Mouse (Mus musculus) liver, adult (tissue): ENCODE measurements around the gene Smu1.

Source experiments
- GATA4 ChIP-seq: IDR thresholded peaks from 2 replicates; pipeline ENCODE4 v1.6.1; 2014; ENCODE audit warnings: mild to moderate bottlenecking, low read length; ENCODE audit not compliant: insufficient replicate concordance

The Smu1 gene

GRCm38 (mm10) chr4:40757780-40758420 lies at the start of gene Smu1:
Smu1 (minus strand) TSS chr4:40757923.
- peak; percentile 57; the same call in 1 of the 2 replicates for TF ChIP-seq GATA4

DNA sequence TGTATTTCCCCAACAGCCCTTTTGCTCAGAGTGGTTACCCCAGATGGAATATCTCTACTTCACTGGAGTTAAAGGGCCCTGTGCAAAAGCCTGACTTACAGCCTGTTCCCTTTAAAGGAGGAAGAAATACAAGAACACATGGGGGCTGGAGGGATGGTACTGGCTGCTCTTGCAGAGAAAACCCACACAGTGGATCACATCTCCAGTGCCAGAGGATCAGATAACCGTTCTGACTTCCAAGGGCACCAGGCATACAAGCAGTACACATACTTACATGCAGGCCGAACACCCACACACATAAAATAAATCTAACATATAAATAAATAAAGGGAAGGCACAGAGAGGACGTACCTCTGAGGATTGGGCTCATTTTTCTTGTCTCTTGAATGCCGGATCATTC lies 49.7 kb upstream of the Smu1 start:
- no peak for TF ChIP-seq GATA4

- TF ChIP-seq GATA4: no peak
Observed at GRCm38 (mm10) chr4:40805401-40805800, 47.7 kb upstream of the Smu1 start.

- no peak for TF ChIP-seq GATA4
Observed at GRCm38 (mm10) chr4:40802787-40803186, 45.1 kb upstream of the Smu1 start.

DNA sequence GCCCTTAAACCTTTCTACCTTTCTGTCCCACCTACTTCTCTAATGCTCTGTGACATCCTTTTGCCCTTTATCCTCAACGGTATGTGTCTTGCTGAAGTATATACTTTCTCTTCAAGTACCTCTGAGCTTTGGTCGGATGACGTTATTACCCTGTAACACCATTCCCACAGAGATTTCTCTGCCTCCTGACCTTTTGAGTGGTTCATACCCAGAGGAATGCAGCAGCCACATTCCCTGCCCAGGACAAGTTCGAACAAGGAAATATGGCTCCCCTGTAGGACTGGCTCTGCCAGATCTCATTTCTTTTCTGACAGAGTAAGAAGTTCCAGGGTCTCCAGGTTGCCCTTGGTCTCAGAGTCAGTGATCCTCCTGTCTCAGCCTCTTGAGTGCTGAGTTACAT lies 44.2 kb upstream of the Smu1 start:
- no peak for TF ChIP-seq GATA4

DNA sequence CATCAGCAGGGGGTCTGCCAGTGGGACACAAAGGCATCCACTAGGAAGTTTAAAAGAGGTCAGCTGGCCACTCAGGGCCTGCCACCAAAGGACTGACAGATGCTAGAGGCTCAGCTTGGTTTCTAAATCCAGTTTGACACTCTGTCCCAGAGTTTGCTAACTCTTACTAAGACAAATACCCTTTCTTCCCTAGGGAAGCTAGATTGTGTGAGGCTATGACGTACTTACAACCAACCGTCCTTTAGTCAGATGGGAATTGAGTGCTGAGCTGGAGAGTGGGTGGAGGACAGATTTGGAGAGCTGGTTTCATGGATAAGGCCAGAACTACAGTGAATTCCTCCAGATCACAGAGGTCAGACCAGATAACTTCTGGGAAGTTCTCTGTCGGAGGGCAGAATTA lies 43.1 kb upstream of the Smu1 start:
- TF ChIP-seq GATA4: no peak

DNA sequence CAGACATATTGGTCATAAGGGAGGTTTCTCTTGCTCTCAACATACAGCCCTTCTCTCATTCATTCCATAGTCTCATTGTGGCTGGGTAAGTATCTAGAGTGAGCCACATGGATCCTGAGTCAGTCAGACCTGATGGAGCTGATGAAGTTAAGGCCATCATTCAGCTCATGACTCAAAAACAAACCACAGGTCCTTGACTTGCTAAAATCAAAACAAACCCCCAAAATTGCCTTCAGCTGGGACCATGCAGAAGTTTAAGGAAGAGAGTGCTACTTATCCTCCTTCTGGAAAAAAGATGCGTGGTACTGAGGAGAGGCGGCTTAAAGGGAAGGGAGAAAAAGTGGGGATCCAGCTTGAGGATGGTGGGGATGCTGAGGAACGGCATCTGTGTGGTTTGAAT lies 38.0 kb upstream of the Smu1 start:
- TF ChIP-seq GATA4: no peak

- no peak for TF ChIP-seq GATA4
Observed at GRCm38 (mm10) chr4:40794320-40794719, 36.6 kb upstream of the Smu1 start.

- TF ChIP-seq GATA4: no peak
Observed at GRCm38 (mm10) chr4:40791176-40791575, 33.5 kb upstream of the Smu1 start.

- no peak for TF ChIP-seq GATA4
Observed at GRCm38 (mm10) chr4:40786578-40786977, 28.9 kb upstream of the Smu1 start.

DNA sequence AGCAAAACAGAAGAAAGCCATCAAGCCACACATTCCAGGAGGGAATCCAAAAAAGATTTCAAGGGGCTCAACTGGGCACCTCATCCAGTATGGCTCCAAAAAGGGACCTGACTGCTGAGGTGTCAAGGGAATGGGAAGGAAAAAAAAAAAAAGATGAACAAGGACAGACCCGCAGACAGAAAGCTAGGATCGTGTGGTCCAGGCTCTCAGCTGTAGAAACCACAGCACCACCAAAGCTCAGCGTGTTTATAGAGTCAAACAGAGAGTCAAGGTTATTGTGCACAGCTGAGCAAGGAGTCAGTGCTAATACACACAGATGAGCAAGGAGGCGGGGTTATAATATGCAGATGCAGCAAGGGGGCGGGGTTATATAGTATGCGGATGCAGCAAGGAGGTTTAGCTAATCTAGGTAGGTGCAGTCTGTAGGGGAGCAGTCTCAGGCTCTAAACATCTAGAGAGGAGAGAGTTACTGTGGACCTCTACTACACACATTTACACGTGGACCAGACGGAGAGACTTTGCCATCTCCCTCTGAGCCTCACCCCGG lies 28.0 kb upstream of the Smu1 start:
- TF ChIP-seq GATA4: no peak

GRCm38 (mm10) chr4:40784556-40785169 lies 26.9 kb upstream of the Smu1 start:
- no peak for TF ChIP-seq GATA4

DNA sequence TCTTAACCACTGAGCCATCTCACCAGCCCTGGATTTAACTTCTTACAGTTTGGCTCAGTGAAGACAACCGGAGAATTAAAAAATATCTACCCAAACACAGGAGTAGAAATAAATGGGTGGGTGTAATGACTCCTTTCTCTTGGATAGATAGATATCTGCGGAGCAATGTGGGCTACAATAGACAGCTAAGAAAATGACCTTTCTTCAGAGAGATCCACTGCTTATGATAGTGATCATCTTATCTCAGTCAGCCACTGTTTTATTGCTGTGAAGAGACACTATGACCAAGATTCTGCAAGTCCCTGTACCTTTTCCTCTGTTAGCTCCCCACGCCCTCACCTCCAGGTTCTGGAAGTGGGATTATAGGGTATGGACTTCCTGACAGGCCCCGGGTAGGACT lies 25.3 kb upstream of the Smu1 start:
- TF ChIP-seq GATA4: no peak

- no peak for TF ChIP-seq GATA4
Observed at GRCm38 (mm10) chr4:40781797-40782495, 24.2 kb upstream of the Smu1 start.

DNA sequence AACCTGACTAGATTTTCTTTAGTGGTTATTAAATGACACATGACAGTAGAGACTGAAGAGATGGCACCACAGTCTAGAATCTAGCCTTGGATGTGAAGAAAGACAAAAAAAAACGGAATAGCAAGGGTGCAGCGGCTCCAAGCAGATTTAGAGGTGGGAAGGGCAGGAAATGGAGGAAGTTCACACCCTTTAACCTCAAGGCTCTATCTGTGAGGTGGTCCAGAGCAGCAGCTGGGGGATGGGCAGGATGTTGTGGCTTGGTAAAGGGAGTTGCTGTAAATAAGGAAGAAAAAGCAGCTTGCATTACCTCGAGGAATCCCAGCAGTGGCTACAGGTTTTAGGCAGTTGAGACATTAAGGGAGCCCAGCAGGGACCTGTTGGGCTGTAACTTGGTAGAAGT lies 23.4 kb upstream of the Smu1 start:
- TF ChIP-seq GATA4: peak; percentile 53; the same call in 1 of the 2 replicates

DNA sequence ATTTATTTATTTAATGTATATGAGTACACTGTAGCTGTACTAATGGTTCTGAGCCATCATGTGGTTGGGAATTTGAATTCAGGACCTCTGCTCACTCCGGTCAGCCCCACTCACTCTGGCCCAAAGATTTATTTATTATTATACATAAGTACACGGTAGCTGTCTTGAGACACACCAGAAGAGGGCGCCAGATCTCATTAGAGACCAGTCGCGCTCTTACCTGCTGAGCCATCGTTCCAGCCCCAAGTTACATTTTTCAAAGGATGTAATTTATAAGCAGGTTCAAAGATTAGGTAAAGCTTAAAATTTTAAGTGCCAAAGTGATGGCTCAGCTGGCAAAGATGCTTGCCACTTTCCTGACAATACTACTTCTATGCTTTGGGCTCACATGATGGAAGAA lies 20.9 kb upstream of the Smu1 start:
- no peak for TF ChIP-seq GATA4
